In the genomic region with DNA sequence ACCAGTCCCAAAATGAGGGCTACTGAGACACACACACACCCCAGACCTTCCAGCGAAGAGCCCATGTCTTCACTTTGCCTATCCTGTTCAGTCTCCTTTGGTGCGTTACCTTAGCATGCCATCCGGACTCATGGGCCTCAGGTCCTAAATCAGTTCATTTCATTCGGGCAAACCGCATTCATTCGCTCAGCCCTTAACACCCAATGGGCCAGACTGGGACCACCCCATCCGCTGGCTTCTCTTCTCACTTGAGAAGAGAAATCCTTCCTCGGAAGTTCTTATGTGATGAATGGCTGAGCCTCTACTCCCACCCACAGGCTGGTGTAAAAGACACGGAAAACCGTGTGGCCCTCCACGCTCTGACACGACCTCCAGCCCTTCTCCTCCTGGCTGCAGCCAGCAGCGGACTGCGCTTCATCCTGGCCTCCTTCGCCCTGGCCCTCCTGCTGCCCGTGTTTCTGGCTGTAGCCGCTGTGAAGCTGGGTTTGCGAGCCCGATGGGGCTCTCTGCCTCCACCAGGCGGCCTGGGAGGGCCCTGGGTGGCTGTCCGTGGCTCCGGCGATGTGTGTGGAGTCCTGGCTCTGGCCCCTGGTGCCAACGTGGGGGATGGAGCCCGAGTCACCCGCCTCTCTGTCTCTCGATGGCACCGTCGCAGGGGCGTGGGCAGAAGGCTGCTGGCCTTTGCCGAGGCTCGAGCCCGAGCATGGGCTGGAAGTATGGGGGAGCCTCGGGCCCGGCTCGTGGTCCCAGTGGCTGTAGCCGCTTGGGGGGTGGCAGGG, we compare ENCODE assay signal across 8 mouse cellular contexts. TPM values are rescaled to one million over a fixed set of nuclear protein-coding genes. Genes with fewer than 3 reads are reported as not detected.
A peak's percentile ranks its signal among the peaks of the same experiment; 100 is the strongest.
DNase-seq lines count a peak whose midpoint lies in the region; ATAC-seq and TF ChIP-seq lines count a peak whose summit lies in the region.

No protein-coding gene starts in this region.

- H3K4me2 ChIP-seq in liver, embryonic 14.5 days (ENCODE audit: low read depth) = 0 out of 2 replicates have a peak overlapping the region, but pooled peaks have one; percentile 5
- H3K4me2 ChIP-seq in neural tube, embryonic 13.5 days = peak overlapping the region; percentile 95

- DNase-seq in 3T3-L1 (ENCODE audit: low read depth, low spot score) (peak; percentile 62), NIH3T3 (ENCODE audit: low read depth) (peak; percentile 84)
- DNase-seq in embryo, embryonic 9.5 days (ENCODE audit: extremely low spot score) = peak; percentile 66
- DNase-seq in heart, adult 8-10 months (ENCODE audit: low spot score) = peak; percentile 31
- peak; percentile 34 for DNase-seq in kidney, adult 9 months
- DNase-seq in liver, embryonic 14.5 days (ENCODE audit: low read depth in 3 of 3, low spot score in 3 of 3) = no peak
- no peak for DNase-seq in spleen, adult 12 weeks (ENCODE audit: low spot score)

- ATAC-seq in liver, embryonic 14.5 days (ENCODE audit: insufficient read depth) = no peak
- ATAC-seq in neural tube, embryonic 13.5 days (ENCODE audit: low read depth) = peak; percentile 4

- no peak for TF ChIP-seq EP300 in liver, embryonic 14.5 days (IDR thresholded peaks at IDR 0.05; ENCODE audit: low read depth)

- 6% methylated on average over 37 of the region's 37 CpGs for WGBS in liver, embryonic 14.5 days (ENCODE audit: insufficient replicate concordance)
- WGBS in neural tube, embryonic 13.5 days = 4% methylated on average over 37 of the region's 37 CpGs

- peaks cover 11% of the 10 kb centered on the region for H3K36me3 ChIP-seq in liver, embryonic 14.5 days (replicated peaks; ENCODE audit: control insufficient read depth, insufficient read depth, low read depth)
- H3K36me3 ChIP-seq in neural tube, embryonic 13.5 days = peaks cover 27% of the 10 kb centered on the region

- TF ChIP-seq CTCF in liver, embryonic 14.5 days (IDR thresholded peaks at IDR 0.05; ENCODE audit: low read depth) = peak; percentile 58

- H3K27me3 ChIP-seq in liver, embryonic 14.5 days (ENCODE audit: control insufficient read depth, insufficient read depth, low read length) = peaks cover 22% of the 10 kb centered on the region
- H3K27me3 ChIP-seq in neural tube, embryonic 13.5 days = no peaks in the 10 kb centered on the region

- H3K27ac ChIP-seq in liver, embryonic 14.5 days = no peak overlapping the region
- H3K27ac ChIP-seq in neural tube, embryonic 13.5 days (replicated peaks) = peak overlapping the region; percentile 99

- no peak overlapping the region for H3K9ac ChIP-seq in liver, embryonic 14.5 days (replicated peaks)
- peak overlapping the region; percentile 76 for H3K9ac ChIP-seq in neural tube, embryonic 13.5 days

- no peaks in the 10 kb centered on the region; a peak in 1 of 4 replicates for H3K4me1 ChIP-seq in liver, embryonic 14.5 days (replicated peaks; ENCODE audit: control insufficient read depth in 2 of 2, insufficient read depth in 2 of 2, low read length in 1 of 2)
- H3K4me1 ChIP-seq in neural tube, embryonic 13.5 days (replicated peaks) = peaks cover 76% of the 10 kb centered on the region

- H3K4me3 ChIP-seq in liver, embryonic 14.5 days (ENCODE audit: insufficient read depth in 1 of 2, low read depth in 2 of 2, low read length in 2 of 2) = no peak overlapping the region
- H3K4me3 ChIP-seq in neural tube, embryonic 13.5 days = peak overlapping the region; percentile 43

- no peaks in the 10 kb centered on the region for H3K9me3 ChIP-seq in liver, embryonic 14.5 days (ENCODE audit: control insufficient read depth, low read length)
- no peaks in the 10 kb centered on the region for H3K9me3 ChIP-seq in neural tube, embryonic 13.5 days

RNA-seq across cellular contexts. Expression of gene Ssc5d, which starts 1.8 kb away (rescaled TPM):
- total RNA-seq in heart, adult 8-10 months (2022) = 1 to 10 TPM; 1.4 to 2.5 (median 1.9) TPM
- polyA plus RNA-seq in liver, embryonic 14.5 days (2012; rRNA removed) = 0.12 and 0.14 TPM in 2 replicates
- 0.03 and 0.09 TPM in 2 replicates for polyA plus RNA-seq in liver, embryonic 14.5 days (2014; fragmentation: Nextera tagmentation; extraction: Ambion mirVana)
- polyA plus RNA-seq in neural tube, embryonic 13.5 days (2015; fragmentation: Nextera tagmentation; extraction: Ambion mirVana) = 2.4 and 2.7 TPM in 2 replicates

RNA-seq across cellular contexts. Expression of gene Nat14, which starts 1.9 kb away (rescaled TPM):
- total RNA-seq in heart, adult 8-10 months (2022) = 1 to 10 TPM; 4.7 to 6.7 (median 5.3) TPM
- 0.38 and 0.39 TPM in 2 replicates for polyA plus RNA-seq in liver, embryonic 14.5 days (2012; rRNA removed)
- 0.10 and 0.11 TPM in 2 replicates for polyA plus RNA-seq in liver, embryonic 14.5 days (2014; fragmentation: Nextera tagmentation; extraction: Ambion mirVana)
- 21.5 and 23.2 TPM in 2 replicates for polyA plus RNA-seq in neural tube, embryonic 13.5 days (2015; fragmentation: Nextera tagmentation; extraction: Ambion mirVana)

RNA-seq across cellular contexts. Expression of gene Zfp628, which starts 8.8 kb away (rescaled TPM):
- 1 to 10 TPM; 6.4 to 8.4 (median 7.5) TPM for total RNA-seq in heart, adult 8-10 months (2022)
- polyA plus RNA-seq in liver, embryonic 14.5 days (2012; rRNA removed) = 2.9 and 3.7 TPM in 2 replicates
- 1.5 and 1.6 TPM in 2 replicates for polyA plus RNA-seq in liver, embryonic 14.5 days (2014; fragmentation: Nextera tagmentation; extraction: Ambion mirVana)
- polyA plus RNA-seq in neural tube, embryonic 13.5 days (2015; fragmentation: Nextera tagmentation; extraction: Ambion mirVana) = 4.6 and 4.8 TPM in 2 replicates

RNA-seq across cellular contexts. Expression of gene Gm36210, which starts 17.5 kb away (rescaled TPM):
- under 1 TPM in 2 of 4 experiments, not detected in 2; 0.22 to 0.43 TPM for total RNA-seq in heart, adult 8-10 months (2022)
- polyA plus RNA-seq in liver, embryonic 14.5 days (2012; rRNA removed) = 0.02 TPM in 1 of 2 replicates, not detected in the other
- polyA plus RNA-seq in liver, embryonic 14.5 days (2014; fragmentation: Nextera tagmentation; extraction: Ambion mirVana) = not detected in 2 replicates
- polyA plus RNA-seq in neural tube, embryonic 13.5 days (2015; fragmentation: Nextera tagmentation; extraction: Ambion mirVana) = 0.35 and 0.47 TPM in 2 replicates

RNA-seq across cellular contexts. Expression of gene Sbk2, which starts 40.4 kb away (rescaled TPM):
- 10 to 100 TPM; 27.3 to 40.6 (median 33.1) TPM for total RNA-seq in heart, adult 8-10 months (2022)
- polyA plus RNA-seq in liver, embryonic 14.5 days (2012; rRNA removed) = 0.01 and 0.02 TPM in 2 replicates
- not detected in 2 replicates for polyA plus RNA-seq in liver, embryonic 14.5 days (2014; fragmentation: Nextera tagmentation; extraction: Ambion mirVana)
- not detected in 2 replicates for polyA plus RNA-seq in neural tube, embryonic 13.5 days (2015; fragmentation: Nextera tagmentation; extraction: Ambion mirVana)

Comparison
In these comparisons a context has a peak if more than half of its experiments do, and no peak if none do; other contexts are left out.
1. DNase-seq: peak in 3T3-L1 (single experiment), NIH3T3 (single experiment), embryo, embryonic 9.5 days (single experiment), heart, adult 8-10 months (single experiment) and kidney, adult 9 months (single experiment); none in liver, embryonic 14.5 days (0 of 3) and spleen, adult 12 weeks (single experiment).
2. RNA of gene Nat14, which starts 1.9 kb away (polyA plus RNA-seq): 21.5 to 23.2 TPM in neural tube, embryonic 13.5 days; 0.10 to 0.39 TPM in liver, embryonic 14.5 days; every median in the first group is over 10 times any median in the second.